Mouse (Mus musculus): ENCODE measurements around the gene Upk1a.

Gene Upk1a

GRCm38 (mm10) chr7:30612654-30613402 lies at the start of gene Upk1a:
Gene Upk1a (minus strand): TSS chr7:30612847.
- DNase-seq = no peak

- peak; percentile 98 for DNase-seq
Measured at GRCm38 (mm10) chr7:30649591-30650540, 37.2 kb upstream of the Upk1a start, which contains the start of gene Rbm42. Gene Rbm42 (minus strand): TSS chr7:30650317.

- DNase-seq = no peak
Measured at GRCm38 (mm10) chr7:30639083-30639482, 26.4 kb upstream of the Upk1a start.

GRCm38 (mm10) chr7:30636395-30636794 lies 23.7 kb upstream of the Upk1a start:
- DNase-seq = no peak

- no peak for DNase-seq
Measured at GRCm38 (mm10) chr7:30635752-30636151, 23.1 kb upstream of the Upk1a start, which contains the start of gene Etv2. Gene Etv2 (minus strand): TSS chr7:30635852.

GRCm38 (mm10) chr7:30634621-30635020 lies 22.0 kb upstream of the Upk1a start:
- no peak for DNase-seq

- DNase-seq = no peak
Measured at GRCm38 (mm10) chr7:30633762-30634412, 21.2 kb upstream of the Upk1a start.

- DNase-seq = no peak
Measured at GRCm38 (mm10) chr7:30629013-30629412, 16.4 kb upstream of the Upk1a start.

- no peak for DNase-seq
Measured at GRCm38 (mm10) chr7:30626647-30627046, 14.0 kb upstream of the Upk1a start.

GRCm38 (mm10) chr7:30625530-30626384 lies 13.1 kb upstream of the Upk1a start, which contains the start of gene Cox6b1:
Gene Cox6b1 (minus strand): TSS chr7:30626151.
- DNase-seq = peak; percentile 86

- no peak for DNase-seq
Measured at GRCm38 (mm10) chr7:30619202-30619601, 6.6 kb upstream of the Upk1a start.

GRCm38 (mm10) chr7:30618658-30619057 lies 6.0 kb upstream of the Upk1a start:
- no peak for DNase-seq

GRCm38 (mm10) chr7:30615049-30615760 lies 2.6 kb upstream of the Upk1a start:
- no peak for DNase-seq

GRCm38 (mm10) chr7:30614454-30614853 lies 1.8 kb upstream of the Upk1a start:
- no peak for DNase-seq

- DNase-seq = no peak
Measured at GRCm38 (mm10) chr7:30613529-30614112, 974 bp upstream of the Upk1a start.

GRCm38 (mm10) chr7:30610043-30610442 lies 2.6 kb downstream of the Upk1a start:
- DNase-seq = no peak

GRCm38 (mm10) chr7:30608476-30608875 lies 4.2 kb downstream of the Upk1a start:
- no peak for DNase-seq

GRCm38 (mm10) chr7:30607706-30608309 lies 4.8 kb downstream of the Upk1a start:
- no peak for DNase-seq

GRCm38 (mm10) chr7:30604944-30605343 lies 7.7 kb downstream of the Upk1a start:
- DNase-seq = no peak

GRCm38 (mm10) chr7:30604424-30604823 lies 8.2 kb downstream of the Upk1a start:
- DNase-seq = no peak

- no peak for DNase-seq
Measured at GRCm38 (mm10) chr7:30602583-30602982, 10.1 kb downstream of the Upk1a start.

Measured in right cerebral cortex, postnatal 25 days (tissue).